Mouse (Mus musculus) lung, embryonic 16.5 days (tissue): ENCODE results near the gene Snrpg. TPM values are rescaled to one million over a fixed set of nuclear protein-coding genes. Genes with fewer than 3 reads are reported as not detected.
A peak's percentile ranks its signal among the peaks of the same experiment; 100 is the strongest.

Experiments
- ATAC-seq: fragments of 200-750 bp; cut with Nextera tagmentation; 2 replicates; pipeline ENCODE4 v1.8.0; 2017; ENCODE audit warnings: low read depth, mild to moderate bottlenecking, moderate library complexity
- H3K27ac ChIP-seq: fragments of 300-500 bp; sonication (generic); 2 replicates; pipeline ENCODE4 v1.5.1; 2014; ENCODE audit warnings: mild to moderate bottlenecking, control low read depth, low read length
- H3K27me3 ChIP-seq: fragments of 300-500 bp; sonication (generic); 2 replicates; pipeline ENCODE4 v1.6.1; 2014; ENCODE audit warnings: low read depth, low read length, mixed read lengths; ENCODE audit not compliant: control insufficient read depth, insufficient read depth
- H3K36me3 ChIP-seq: fragments of 300-500 bp; sonication (generic); 2 replicates; pipeline ENCODE4 v1.6.1; 2014; ENCODE audit warnings: low read length; ENCODE audit not compliant: control insufficient read depth, insufficient read depth
- H3K4me1 ChIP-seq: fragments of 300-500 bp; sonication (generic); replicated peaks from 2 replicates; pipeline ENCODE4 v1.6.1; 2014; ENCODE audit warnings: low read length, mixed read lengths; ENCODE audit not compliant: control insufficient read depth, insufficient read depth
- H3K4me2 ChIP-seq: fragments of 300-500 bp; sonication (generic); 2 replicates; pipeline ENCODE4 v1.6.1; 2014; ENCODE audit warnings: low read depth, low read length, control low read depth
- H3K4me3 ChIP-seq: fragments of 300-500 bp; sonication (generic); 2 replicates; pipeline ENCODE4 v1.5.1; 2014; ENCODE audit warnings: mild to moderate bottlenecking, low read length, control low read depth
- H3K9ac ChIP-seq: fragments of 300-500 bp; sonication (generic); 2 replicates; pipeline ENCODE4 v1.6.1; 2014; ENCODE audit warnings: low read length, control low read depth
- H3K9me3 ChIP-seq: fragments of 300-500 bp; sonication (generic); 2 replicates; pipeline ENCODE4 v1.6.1; 2016; ENCODE audit warnings: low read length; ENCODE audit not compliant: control insufficient read depth
- WGBS: fragments of 180-500 bp; shearing (Covaris S2); extraction: QIAGEN DNeasy Blood & Tissue Kit; methylation state at CpG from one replicate; pipeline ENCODE4 v1.1.7; 2014; 5-methylcytosine and 5-hydroxymethylcytosine counted together
- polyA plus RNA-seq: library from polyadenylated mRNA; unstranded; fragments of >200 nt; fragmentation: Nextera tagmentation; extraction: Ambion mirVana; gene quantifications from 2 replicates; pipeline ENCODE4 v1.2.1, GENCODE M21; 2015

Snrpg gene
- polyA plus RNA-seq = 522 and 523 TPM in 2 replicates

- Histone ChIP-seq H3K4me3 (peak within 1 kb of the TSS; percentile 77), H3K27me3 (no peaks in the 10 kb centered on the region), H3K9ac (peak within 1 kb of the TSS; percentile 83), H3K4me2 (peak within 1 kb of the TSS; percentile 80), H3K9me3 (no peaks in the 10 kb centered on the region), H3K27ac (peak within 1 kb of the TSS; percentile 82), H3K36me3 (peaks cover 2% of the 10 kb centered on the region; the same call in 1 of the 2 replicates), H3K4me1 (peaks cover 24% of the 10 kb centered on the region)
- ATAC-seq = no peak
- 13% methylated on average over 15 of the region's 15 CpGs for WGBS
Observed at GRCm38 (mm10) chr6:86370764-86371339, at the start of gene Snrpg. TSS of gene Snrpg (plus strand) at chr6:86371304.

GRCm38 (mm10) chr6:86322031-86322563, 49.0 kb upstream of the Snrpg start:
- H3K4me1 ChIP-seq = no peaks in the 10 kb centered on the region

GRCm38 (mm10) chr6:86322991-86323390, 48.1 kb upstream of the Snrpg start:
- H3K4me3 ChIP-seq = no peak overlapping the region
- WGBS = 94% methylated on average over 9 of the region's 9 CpGs
- H3K9me3 ChIP-seq = no peaks in the 10 kb centered on the region
- H3K4me1 ChIP-seq = no peaks in the 10 kb centered on the region
- H3K9ac ChIP-seq = no peak overlapping the region
- H3K36me3 ChIP-seq = no peaks in the 10 kb centered on the region
- no peak overlapping the region for H3K4me2 ChIP-seq
- no peak for ATAC-seq
- H3K27ac ChIP-seq = no peak overlapping the region
- H3K27me3 ChIP-seq = no peaks in the 10 kb centered on the region

More at GRCm38 (mm10) chr6:86322031-86322563, 49.0 kb upstream of the Snrpg start:
- H3K9ac ChIP-seq = no peak overlapping the region
- H3K4me2 ChIP-seq = no peak overlapping the region
- no peak overlapping the region for H3K27ac ChIP-seq
- no peak for ATAC-seq
- H3K27me3 ChIP-seq = no peaks in the 10 kb centered on the region
- WGBS = 81% methylated on average over 5 of the region's 5 CpGs
- H3K36me3 ChIP-seq = no peaks in the 10 kb centered on the region
- H3K9me3 ChIP-seq = no peaks in the 10 kb centered on the region
- H3K4me3 ChIP-seq = no peak overlapping the region

- H3K27ac ChIP-seq = no peak overlapping the region
- no peak for ATAC-seq
- H3K9ac ChIP-seq = no peak overlapping the region
- no peak overlapping the region for H3K4me2 ChIP-seq
- H3K9me3 ChIP-seq = no peaks in the 10 kb centered on the region
- no peak overlapping the region for H3K4me3 ChIP-seq
- H3K4me1 ChIP-seq = no peaks in the 10 kb centered on the region
- no peaks in the 10 kb centered on the region for H3K36me3 ChIP-seq
- no peaks in the 10 kb centered on the region for H3K27me3 ChIP-seq
- WGBS = 80% methylated on average over 3 of the region's 3 CpGs
Observed at GRCm38 (mm10) chr6:86324400-86324799, 46.7 kb upstream of the Snrpg start.

- H3K4me3 ChIP-seq = no peak overlapping the region
- no peaks in the 10 kb centered on the region for H3K27me3 ChIP-seq
- WGBS = 69% methylated on average over 5 of the region's 5 CpGs
- H3K27ac ChIP-seq = no peak overlapping the region
- H3K36me3 ChIP-seq = no peaks in the 10 kb centered on the region
- ATAC-seq = no peak
- H3K9ac ChIP-seq = no peak overlapping the region
- H3K4me2 ChIP-seq = no peak overlapping the region
- H3K4me1 ChIP-seq = no peaks in the 10 kb centered on the region
- no peaks in the 10 kb centered on the region for H3K9me3 ChIP-seq
Observed at GRCm38 (mm10) chr6:86325646-86326045, 45.5 kb upstream of the Snrpg start.

- Histone ChIP-seq H3K27me3 (no peaks in the 10 kb centered on the region), H3K4me1 (no peaks in the 10 kb centered on the region), H3K9ac (no peak overlapping the region), H3K4me3 (no peak overlapping the region), H3K36me3 (no peaks in the 10 kb centered on the region), H3K9me3 (no peaks in the 10 kb centered on the region), H3K4me2 (no peak overlapping the region), H3K27ac (no peak overlapping the region)
- ATAC-seq = no peak
- 85% methylated on average over 18 of the region's 18 CpGs for WGBS
Observed at GRCm38 (mm10) chr6:86326866-86327265, 44.2 kb upstream of the Snrpg start.

- ATAC-seq = no peak
- H3K36me3 ChIP-seq = no peaks in the 10 kb centered on the region
- H3K4me2 ChIP-seq = no peak overlapping the region
- no peak overlapping the region for H3K9ac ChIP-seq
- H3K9me3 ChIP-seq = no peaks in the 10 kb centered on the region
- H3K27ac ChIP-seq = no peak overlapping the region
- 66% methylated on average over 3 of the region's 3 CpGs for WGBS
- H3K4me1 ChIP-seq = no peaks in the 10 kb centered on the region
- H3K4me3 ChIP-seq = no peak overlapping the region
- no peaks in the 10 kb centered on the region for H3K27me3 ChIP-seq
Observed at GRCm38 (mm10) chr6:86328369-86328768, 42.7 kb upstream of the Snrpg start.

GRCm38 (mm10) chr6:86329943-86330342, 41.2 kb upstream of the Snrpg start:
- H3K4me2 ChIP-seq = no peak overlapping the region
- H3K9ac ChIP-seq = no peak overlapping the region
- no peaks in the 10 kb centered on the region for H3K27me3 ChIP-seq
- H3K9me3 ChIP-seq = no peaks in the 10 kb centered on the region
- 92% methylated on average over 6 of the region's 6 CpGs for WGBS
- ATAC-seq = no peak
- no peaks in the 10 kb centered on the region for H3K36me3 ChIP-seq
- no peak overlapping the region for H3K4me3 ChIP-seq
- no peaks in the 10 kb centered on the region for H3K4me1 ChIP-seq
- H3K27ac ChIP-seq = no peak overlapping the region

GRCm38 (mm10) chr6:86335121-86335849, 35.8 kb upstream of the Snrpg start:
- H3K4me3 ChIP-seq = no peak overlapping the region
- no peak overlapping the region for H3K9ac ChIP-seq
- no peak overlapping the region for H3K4me2 ChIP-seq
- H3K36me3 ChIP-seq = no peaks in the 10 kb centered on the region
- H3K9me3 ChIP-seq = no peaks in the 10 kb centered on the region
- H3K4me1 ChIP-seq = no peaks in the 10 kb centered on the region
- ATAC-seq = peak; percentile 56
- 54% methylated on average over 11 of the region's 11 CpGs for WGBS
- H3K27ac ChIP-seq = no peak overlapping the region
- H3K27me3 ChIP-seq = no peaks in the 10 kb centered on the region
